Mouse (Mus musculus) heart, embryonic 14.5 days (tissue): ENCODE data around the gene Anapc16. TPM values are rescaled to one million over a fixed set of nuclear protein-coding genes. Genes with fewer than 3 reads are reported as not detected.
"Not testable (repeated sequence)": the region's sequence is repeated elsewhere in the genome, so short reads cannot be mapped to it uniquely, and the experiment has no call there.

Experiments used
- ATAC-seq: fragments of 200-750 bp; cut with Nextera tagmentation; 2 replicates; pipeline ENCODE4 v1.8.0; 2017; ENCODE audit warnings: low read depth, moderate TSS enrichment; ENCODE audit not compliant: insufficient number of reproducible peaks, insufficient read depth, low FRiP score
- H3K27ac ChIP-seq, 2 experiments: fragments of 200-500 bp in 1 of 2; fragments of 300-500 bp in 1 of 2; sonication (generic) in 1 of 2; replicated peaks in 1 of 2; 2 replicates each; pipeline ENCODE4 v1.5.1; 2012 to 2014; ENCODE audit warnings: low read depth in 2 of 2, low read length in 2 of 2, control low read depth in 1 of 2, mild to moderate bottlenecking in 1 of 2, mixed read lengths in 1 of 2; ENCODE audit not compliant: control insufficient read depth in 1 of 2, insufficient read depth in 1 of 2
- H3K27me3 ChIP-seq: fragments of 300-500 bp; sonication (generic); 2 replicates; pipeline ENCODE4 v1.6.1; 2014; ENCODE audit warnings: mild to moderate bottlenecking, low read length, control low read depth; ENCODE audit not compliant: control insufficient read depth, insufficient read depth
- H3K36me3 ChIP-seq: fragments of 300-500 bp; sonication (generic); 2 replicates; pipeline ENCODE4 v1.6.1; 2014; ENCODE audit warnings: mild to moderate bottlenecking, control low read depth, low read length, mixed read lengths; ENCODE audit not compliant: control insufficient read depth, insufficient read depth
- H3K4me1 ChIP-seq, 2 experiments: fragments of 200-500 bp in 1 of 2; fragments of 300-500 bp in 1 of 2; sonication (generic) in 1 of 2; 2 replicates each; pipeline ENCODE4 v1.6.1; 2012 to 2014; ENCODE audit warnings: low read length in 2 of 2, control low read depth in 1 of 2, mixed read lengths in 1 of 2; ENCODE audit not compliant: control insufficient read depth in 2 of 2, insufficient read depth in 2 of 2
- H3K4me2 ChIP-seq: fragments of 300-500 bp; sonication (generic); 2 replicates; pipeline ENCODE4 v1.6.1; 2014; ENCODE audit warnings: mild to moderate bottlenecking, low read length
- H3K4me3 ChIP-seq, 2 experiments: fragments of 200-500 bp in 1 of 2; fragments of 300-500 bp in 1 of 2; sonication (generic) in 1 of 2; 2 replicates each; pipeline ENCODE4 v1.5.1; 2012 to 2014; ENCODE audit warnings: low read length in 2 of 2, mild to moderate bottlenecking in 2 of 2, control low read depth in 1 of 2, low read depth in 1 of 2, moderate library complexity in 1 of 2; ENCODE audit not compliant: control insufficient read depth in 1 of 2, insufficient read depth in 1 of 2
- H3K9ac ChIP-seq: fragments of 300-500 bp; sonication (generic); 2 replicates; pipeline ENCODE4 v1.6.1; 2014; ENCODE audit warnings: mild to moderate bottlenecking, low read length
- H3K9me3 ChIP-seq: fragments of 300-500 bp; sonication (generic); 2 replicates; pipeline ENCODE4 v1.6.1; 2016; ENCODE audit warnings: low read length, control low read depth; ENCODE audit not compliant: control insufficient read depth
- WGBS: fragments of 180-500 bp; shearing (Covaris S2); extraction: QIAGEN DNeasy Blood & Tissue Kit; methylation state at CpG from one replicate; pipeline ENCODE4 v1.1.7; 2014; 5-methylcytosine and 5-hydroxymethylcytosine counted together
- polyA plus RNA-seq: library from polyadenylated mRNA; unstranded; fragments of >200 nt; fragmentation: Nextera tagmentation; extraction: Ambion mirVana; gene quantifications from 2 replicates; pipeline ENCODE4 v1.2.1, GENCODE M21; 2014

Gene Anapc16
- polyA plus RNA-seq, 1 experiment from 2014 or later: 103 TPM

GRCm38 (mm10) chr10:60003213-60003752, 348 bp upstream of the Anapc16 start:
- H3K4me2 ChIP-seq: peak overlapping the region; percentile 83
- under 1% methylated on average over 21 of the region's 21 CpGs for WGBS
- peaks cover 31% of the 10 kb centered on the region for H3K36me3 ChIP-seq
- peak; percentile 47; the same call in 1 of the 2 replicates for ATAC-seq
- no peaks in the 10 kb centered on the region for H3K27me3 ChIP-seq
- H3K9me3 ChIP-seq: no peaks in the 10 kb centered on the region
- H3K4me1 ChIP-seq: peaks cover 0 to 12% of the 10 kb centered on the region in 2 experiments; a peak in 3 of 4 replicates
- H3K27ac ChIP-seq: peak overlapping the region; percentile 95 to 99
- peak overlapping the region; percentile 80 for H3K9ac ChIP-seq
- H3K4me3 ChIP-seq: peak overlapping the region; percentile 63 to 94

GRCm38 (mm10) chr10:60002203-60002602, 732 bp downstream of the Anapc16 start:
- H3K4me3 ChIP-seq: peak overlapping the region; percentile 63 to 95
- 4% methylated on average over 12 of the region's 12 CpGs for WGBS
- ATAC-seq: no peak

GRCm38 (mm10) chr10:60001663-60002062, 1.3 kb downstream of the Anapc16 start:
- Histone ChIP-seq H3K4me2 (peak overlapping the region; percentile 83), H3K4me3 (0 out of 4 replicates have a peak overlapping the region, but pooled peaks of 1 of the 2 experiments have one; percentile 63), H3K4me1 (peaks cover 0 to 12% of the 10 kb centered on the region in 2 experiments; a peak in 3 of 4 replicates), H3K36me3 (peaks cover 20% of the 10 kb centered on the region)
- 87% methylated on average over 8 of the region's 8 CpGs for WGBS
- not testable (repeated sequence) for H3K9me3 ChIP-seq, H3K27ac ChIP-seq, ATAC-seq, H3K9ac ChIP-seq, H3K27me3 ChIP-seq

More at GRCm38 (mm10) chr10:60002203-60002602, 732 bp downstream of the Anapc16 start:
- Histone ChIP-seq H3K4me2 (peak overlapping the region; percentile 83), H3K9ac (peak overlapping the region; percentile 80), H3K9me3 (no peaks in the 10 kb centered on the region), H3K4me1 (peaks cover 0 to 12% of the 10 kb centered on the region in 2 experiments; a peak in 3 of 4 replicates), H3K27me3 (no peaks in the 10 kb centered on the region), H3K27ac (peak overlapping the region; percentile 95 to 100), H3K36me3 (peaks cover 20% of the 10 kb centered on the region)

- no peak for ATAC-seq
- Histone ChIP-seq H3K27ac (no peak overlapping the region), H3K9me3 (no peaks in the 10 kb centered on the region), H3K4me3 (no peak overlapping the region), H3K27me3 (no peaks in the 10 kb centered on the region), H3K9ac (no peak overlapping the region), H3K4me1 (peaks cover 2 to 12% of the 10 kb centered on the region in 2 experiments; a peak in 3 of 4 replicates), H3K36me3 (peaks cover 34% of the 10 kb centered on the region), H3K4me2 (no peak overlapping the region)
- 89% methylated on average over 3 of the region's 3 CpGs for WGBS
Measured at GRCm38 (mm10) chr10:59999057-59999456, 3.9 kb downstream of the Anapc16 start.

- no peaks in the 10 kb centered on the region for H3K27me3 ChIP-seq
- no peak for ATAC-seq
- H3K4me2 ChIP-seq: no peak overlapping the region
- 12% methylated on average over 7 of the region's 7 CpGs for WGBS
- peaks cover 45% of the 10 kb centered on the region for H3K36me3 ChIP-seq
- peaks cover 2 to 13% of the 10 kb centered on the region in 2 experiments; a peak in 3 of 4 replicates for H3K4me1 ChIP-seq
- no peaks in the 10 kb centered on the region for H3K9me3 ChIP-seq
- H3K27ac ChIP-seq: no peak overlapping the region
- H3K9ac ChIP-seq: no peak overlapping the region
- H3K4me3 ChIP-seq: no peak overlapping the region
Measured at GRCm38 (mm10) chr10:59997591-59997990, 5.3 kb downstream of the Anapc16 start.

- H3K36me3 ChIP-seq: peaks cover 38% of the 10 kb centered on the region
- H3K27me3 ChIP-seq: no peaks in the 10 kb centered on the region
- no peaks in the 10 kb centered on the region for H3K9me3 ChIP-seq
- H3K9ac ChIP-seq: no peak overlapping the region
- 56% methylated on average over 6 of the region's 6 CpGs for WGBS
- peaks cover 15 to 22% of the 10 kb centered on the region in 2 experiments for H3K4me1 ChIP-seq
- H3K27ac ChIP-seq: peak overlapping the region; percentile 4 to 39; a peak in 3 of 4 replicates
- H3K4me2 ChIP-seq: no peak overlapping the region
- no peak for ATAC-seq
- H3K4me3 ChIP-seq: no peak overlapping the region
Measured at GRCm38 (mm10) chr10:59995889-59996288, 7.0 kb downstream of the Anapc16 start.

- H3K9ac ChIP-seq, H3K4me3 ChIP-seq, H3K27ac ChIP-seq, H3K4me2 ChIP-seq, H3K27me3 ChIP-seq, ATAC-seq, H3K9me3 ChIP-seq: not testable (repeated sequence)
- H3K36me3 ChIP-seq: peaks cover 49% of the 10 kb centered on the region
- 94% methylated on average over 2 of the region's 3 CpGs for WGBS
- H3K4me1 ChIP-seq: peaks cover 17 to 25% of the 10 kb centered on the region in 2 experiments
Measured at GRCm38 (mm10) chr10:59993813-59994212, 9.1 kb downstream of the Anapc16 start.
